Mouse (Mus musculus) kidney, adult 2 months (tissue): ENCODE measurements at regions not wholly inside any gene's neighbourhood (a gene's known extent, or its start where the extent isn't known, plus 50 kb on each side); places are given as distances from the start of the nearest gene placed in this dataset.

Source experiments
- DNase-seq: peaks from one replicate; pipeline ENCODE4 v3.0.0; 2021
- H3K27ac ChIP-seq: fragments of 200-500 bp; 2 replicates; pipeline ENCODE4 v1.5.1; 2012; ENCODE audit warnings: low read depth, low read length, control low read depth, inconsistent platforms; ENCODE audit not compliant: insufficient read depth
- H3K27me3 ChIP-seq: fragments of 200-500 bp; replicated peaks from 2 replicates; pipeline ENCODE4 v1.6.1; 2012; ENCODE audit warnings: mild to moderate bottlenecking, moderate library complexity, low read length, inconsistent platforms; ENCODE audit not compliant: control insufficient read depth, insufficient read depth
- H3K36me3 ChIP-seq: fragments of 200-500 bp; 2 replicates; pipeline ENCODE4 v1.6.1; 2012; ENCODE audit warnings: mild to moderate bottlenecking, moderate library complexity, low read length, inconsistent platforms; ENCODE audit not compliant: control insufficient read depth, insufficient read depth
- H3K4me1 ChIP-seq: fragments of 200-500 bp; 2 replicates; pipeline ENCODE4 v1.6.1; 2011; ENCODE audit warnings: low read length; ENCODE audit not compliant: control insufficient read depth, insufficient read depth
- H3K4me3 ChIP-seq: fragments of 200-500 bp; 2 replicates; pipeline ENCODE4 v1.5.1; 2011; ENCODE audit warnings: mild to moderate bottlenecking, low read depth, low read length, control low read depth; ENCODE audit not compliant: insufficient read depth
- CTCF ChIP-seq: fragments of 200-500 bp; conservative IDR thresholded peaks from 2 replicates; pipeline ENCODE4 v1.5.1; 2011; ENCODE audit warnings: low read depth, mild to moderate bottlenecking, control low read depth, low read length, moderate library complexity, mixed read lengths; ENCODE audit not compliant: insufficient read depth, insufficient read length
- POLR2A ChIP-seq: fragments of 200-500 bp; IDR thresholded peaks from one replicate; pipeline ENCODE4 v1.6.1; 2011; ENCODE audit warnings: low read depth, low read length, control low read depth
- WGBS: fragments of 180-500 bp; shearing (Covaris S2); methylation state at CpG from one replicate; pipeline ENCODE4 v1.1.7; 2018; 5-methylcytosine and 5-hydroxymethylcytosine counted together

DNA sequence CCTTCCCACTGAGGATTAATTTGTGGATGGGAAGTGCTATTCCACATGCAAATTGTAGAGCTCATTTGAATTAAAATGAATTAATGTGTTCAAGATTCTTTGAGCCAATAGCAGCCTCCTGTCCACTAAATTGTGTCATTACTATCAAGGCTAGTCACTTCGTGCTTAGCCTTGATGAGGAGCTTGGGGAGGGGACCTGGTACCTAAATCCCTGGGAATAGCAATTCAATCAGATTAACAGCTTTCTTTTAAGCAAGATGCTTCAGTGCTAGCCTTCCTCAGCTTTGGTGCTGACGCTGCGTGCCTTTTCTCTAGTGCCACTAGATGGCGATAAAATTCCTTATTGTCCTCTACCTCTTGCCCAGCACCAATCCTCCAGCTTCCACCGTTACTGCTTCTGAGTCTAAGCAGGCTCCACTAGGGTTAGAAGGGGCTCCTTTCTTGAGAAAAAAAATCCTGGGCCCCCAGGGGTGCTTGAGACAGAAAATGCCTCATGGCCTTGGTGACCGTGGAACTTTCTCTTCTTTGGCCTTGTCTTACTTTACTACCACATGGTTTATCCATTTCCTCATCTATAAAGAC lies 650.0 kb downstream of the Tlr4 start:
- H3K4me1 ChIP-seq: no peaks in the 10 kb centered on the region
- 14% methylated on average over 6 of the region's 6 CpGs for WGBS
- peak; percentile 2 for DNase-seq
- TF ChIP-seq POLR2A (no peak), CTCF (peak; percentile 62; the same call in 1 of the 2 replicates)
- no peak overlapping the region for H3K4me3 ChIP-seq
- H3K27me3 ChIP-seq: no peaks in the 10 kb centered on the region
- no peaks in the 10 kb centered on the region for H3K36me3 ChIP-seq
- no peak overlapping the region for H3K27ac ChIP-seq

DNA sequence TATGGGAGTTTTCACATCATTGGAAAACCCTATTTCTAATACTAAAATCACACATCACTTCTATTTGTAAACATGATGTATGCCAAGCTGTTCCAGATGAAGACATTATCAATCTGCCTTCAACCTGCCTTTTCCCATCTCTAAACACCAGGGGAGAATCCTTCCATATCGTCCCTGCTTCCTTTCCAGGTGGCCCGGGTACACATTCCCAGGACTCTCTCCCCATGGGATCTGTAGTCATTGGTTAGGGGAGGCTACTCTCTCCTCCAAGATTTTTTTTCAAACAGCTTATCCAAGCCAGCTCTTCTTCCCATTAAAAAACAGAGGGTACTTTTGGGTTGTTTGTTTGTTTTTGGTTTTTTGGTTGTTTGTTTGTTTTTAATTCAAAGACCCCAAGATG lies 650.7 kb downstream of the Tlr4 start:
- Histone ChIP-seq H3K27ac (no peak overlapping the region), H3K27me3 (no peaks in the 10 kb centered on the region), H3K4me1 (no peaks in the 10 kb centered on the region), H3K36me3 (no peaks in the 10 kb centered on the region), H3K4me3 (no peak overlapping the region)
- no peak for DNase-seq
- 57% methylated on average over 2 of the region's 2 CpGs for WGBS
- TF ChIP-seq POLR2A (no peak), CTCF (no peak)

DNA sequence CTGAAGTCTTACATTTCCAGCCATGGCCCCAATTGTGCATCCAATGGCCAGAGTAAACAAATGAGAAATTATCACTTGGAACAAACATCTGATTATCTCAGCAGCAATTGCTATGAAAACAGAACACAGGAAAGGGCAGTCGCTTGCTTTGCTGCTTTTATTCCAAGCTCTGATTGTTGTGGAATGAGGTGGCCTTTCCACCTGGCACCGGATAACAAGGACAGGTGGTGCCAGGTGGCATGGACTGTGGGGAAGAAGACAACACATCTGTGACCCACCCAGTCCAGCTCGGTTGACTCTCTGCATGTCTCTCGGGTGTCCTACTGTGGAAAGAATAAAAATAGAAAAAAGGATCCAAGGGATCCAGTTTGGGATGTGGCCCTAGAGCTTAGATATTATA lies 694.9 kb downstream of the Tlr4 start:
- 70% methylated on average over 4 of the region's 4 CpGs for WGBS

DNA sequence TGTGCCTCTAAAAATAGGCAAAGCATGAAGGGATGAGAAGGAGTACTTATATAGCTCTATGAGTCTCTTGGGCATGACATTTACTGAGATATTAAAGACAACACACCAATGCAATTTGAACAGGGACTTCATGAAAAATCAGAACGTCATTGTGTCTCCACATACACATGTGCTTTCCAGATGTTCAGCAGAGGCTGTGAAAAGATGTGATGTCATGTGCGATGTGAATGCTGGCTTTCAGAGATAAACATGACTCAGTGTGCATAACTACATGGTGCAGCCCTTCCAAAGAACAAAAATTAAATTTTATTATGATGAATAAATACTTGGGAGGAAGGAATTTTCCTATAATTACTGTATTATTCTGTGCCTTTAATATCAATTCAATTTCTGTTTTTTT lies 695.8 kb downstream of the Tlr4 start:
- TF ChIP-seq CTCF (no peak), POLR2A (no peak)
- H3K27me3 ChIP-seq: no peaks in the 10 kb centered on the region
- H3K4me1 ChIP-seq: no peaks in the 10 kb centered on the region
- DNase-seq: no peak
- WGBS: 73% methylated on average over 2 of the region's 2 CpGs
- H3K27ac ChIP-seq: no peak overlapping the region
- H3K4me3 ChIP-seq: no peak overlapping the region
- H3K36me3 ChIP-seq: no peaks in the 10 kb centered on the region

More for the DNA sequence above, 694.9 kb downstream of the Tlr4 start:
- DNase-seq: no peak
- H3K4me3 ChIP-seq: no peak overlapping the region
- TF ChIP-seq CTCF: no peak
- no peaks in the 10 kb centered on the region for H3K36me3 ChIP-seq
- H3K27me3 ChIP-seq: no peaks in the 10 kb centered on the region
- H3K27ac ChIP-seq: no peak overlapping the region
- no peaks in the 10 kb centered on the region for H3K4me1 ChIP-seq

DNA sequence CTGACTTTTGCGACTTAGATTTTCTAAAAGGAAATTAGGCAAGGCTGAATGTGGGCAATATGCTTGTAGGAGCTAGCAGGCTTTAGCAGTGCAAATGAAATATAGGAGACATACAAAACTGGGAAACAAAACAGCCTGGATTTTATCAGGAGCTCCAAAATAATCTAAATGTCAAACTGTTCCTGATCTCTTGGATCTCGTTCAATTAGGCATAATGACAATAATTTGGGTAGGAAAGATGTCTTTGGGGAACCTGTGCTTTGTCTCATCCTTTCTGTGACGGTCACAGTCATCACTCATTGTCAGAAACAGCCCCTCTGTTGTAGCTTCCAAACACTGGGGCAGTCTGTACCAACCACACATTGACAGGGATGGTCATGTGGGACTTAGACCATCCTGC lies 702.2 kb downstream of the Tlr4 start:
- Histone ChIP-seq H3K4me1 (no peaks in the 10 kb centered on the region), H3K4me3 (no peak overlapping the region), H3K27me3 (no peaks in the 10 kb centered on the region), H3K36me3 (no peaks in the 10 kb centered on the region), H3K27ac (no peak overlapping the region)
- WGBS: 68% methylated on average over 3 of the region's 3 CpGs
- TF ChIP-seq POLR2A (no peak), CTCF (no peak)
- no peak for DNase-seq

DNA sequence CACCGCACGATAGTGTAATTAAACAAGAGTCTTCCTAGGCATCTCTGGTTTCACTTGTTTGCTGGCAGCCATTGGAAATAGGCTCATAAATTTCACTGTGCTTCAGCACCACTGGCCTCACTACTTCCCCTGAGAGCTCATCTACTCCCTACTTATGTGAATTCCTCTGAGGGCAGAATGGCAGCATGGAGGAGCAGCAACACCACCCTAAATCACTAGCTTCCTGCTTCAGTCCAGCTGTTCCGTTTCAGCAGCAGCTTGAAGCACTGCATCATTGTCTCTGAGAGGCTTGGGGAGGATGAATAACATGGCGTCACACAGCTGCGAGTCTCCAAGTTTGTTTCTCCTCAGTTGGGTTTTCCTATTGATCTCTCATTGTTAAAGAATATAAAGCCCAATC lies 712.1 kb downstream of the Tlr4 start:
- no peak for TF ChIP-seq CTCF
- DNase-seq: no peak
- Histone ChIP-seq H3K27me3 (no peaks in the 10 kb centered on the region), H3K36me3 (no peaks in the 10 kb centered on the region), H3K27ac (no peak overlapping the region), H3K4me1 (no peaks in the 10 kb centered on the region), H3K4me3 (no peak overlapping the region)
- 10% methylated on average over 5 of the region's 5 CpGs for WGBS

DNA sequence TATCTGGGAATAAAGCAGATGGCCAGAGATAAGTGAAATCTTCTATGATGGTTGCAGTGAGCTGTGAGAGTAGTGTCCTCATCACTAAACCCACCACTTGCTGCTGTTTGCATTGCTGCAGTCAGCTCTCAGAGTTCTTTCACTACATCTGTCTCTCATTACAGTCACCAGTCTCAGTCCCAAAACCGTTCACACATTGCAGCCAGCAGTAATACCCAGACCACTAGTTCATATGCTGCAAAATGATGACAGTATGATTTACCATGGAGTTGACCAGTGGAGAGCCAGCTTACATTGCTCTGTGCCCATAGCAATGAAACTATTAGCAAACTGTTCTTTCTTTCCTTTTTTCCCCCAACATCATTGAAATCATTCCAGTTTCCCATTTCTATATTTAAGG lies 718.6 kb downstream of the Tlr4 start:
- H3K36me3 ChIP-seq: no peaks in the 10 kb centered on the region
- TF ChIP-seq POLR2A (no peak), CTCF (no peak)
- H3K27me3 ChIP-seq: no peaks in the 10 kb centered on the region
- H3K4me1 ChIP-seq: no peaks in the 10 kb centered on the region
- no peak overlapping the region for H3K4me3 ChIP-seq
- WGBS: 52% methylated on average over 1 of the region's 1 CpGs
- no peak for DNase-seq
- H3K27ac ChIP-seq: no peak overlapping the region

DNA sequence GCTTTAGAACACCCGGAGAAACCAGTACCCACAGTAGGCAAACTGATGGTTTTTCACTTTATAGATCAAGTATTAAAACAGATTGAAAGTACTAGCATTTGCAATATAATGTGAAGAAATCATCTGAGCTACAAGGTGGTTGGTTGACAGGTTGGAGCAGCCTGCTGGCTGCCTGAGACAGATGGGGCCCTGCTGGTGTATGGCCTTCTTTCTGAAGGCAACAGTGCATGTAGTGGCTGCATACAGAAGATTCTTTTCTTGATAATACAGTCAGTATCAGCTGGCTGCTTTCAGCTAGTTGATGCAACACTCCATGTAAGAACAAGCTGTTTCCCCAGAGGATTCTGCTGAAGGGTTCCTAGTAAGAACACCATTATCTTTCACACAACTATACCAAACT lies 720.6 kb downstream of the Tlr4 start:
- Histone ChIP-seq H3K4me1 (no peaks in the 10 kb centered on the region), H3K27me3 (no peaks in the 10 kb centered on the region), H3K4me3 (no peak overlapping the region), H3K27ac (no peak overlapping the region), H3K36me3 (no peaks in the 10 kb centered on the region)
- WGBS: 97% methylated on average over 1 of the region's 1 CpGs
- TF ChIP-seq POLR2A: no peak
- no peak for TF ChIP-seq CTCF
- no peak for DNase-seq
